10 mouse cellular contexts compared by ENCODE assay signal in genomic region chr4:55605541-55605940, GRCm38 (mm10).
"Had no signal": no experiment of that assay in that cellular context is flagged by ENCODE, and none has a peak within 500 bp of the region (broad histone marks: within the 10 kb centered on the region; RNA-seq: fewer than 3 reads in every experiment).

No protein-coding gene starts in this region.

- DNase-seq: left cerebral cortex, postnatal 4 days; retina, postnatal 1 day; thymus, adult 2 months; thymus, postnatal 25 days had no signal

- H3K9me3 ChIP-seq: limb, embryonic 13.5 days; midbrain, embryonic 12.5 days; neural tube, embryonic 13.5 days had no signal

- H3K27me3 ChIP-seq: limb, embryonic 13.5 days; midbrain, embryonic 12.5 days; neural tube, embryonic 13.5 days had no signal

- ATAC-seq: inflammation-experienced regulatory T-cells, adult 6 months; midbrain, embryonic 16.5 days had no signal

- H3K9ac ChIP-seq: limb, embryonic 13.5 days; liver, embryonic 14.5 days; midbrain, embryonic 12.5 days; neural tube, embryonic 13.5 days had no signal

- H3K4me1 ChIP-seq: limb, embryonic 13.5 days; midbrain, embryonic 12.5 days had no signal

- H3K36me3 ChIP-seq: limb, embryonic 13.5 days; midbrain, embryonic 12.5 days; neural tube, embryonic 13.5 days had no signal

- H3K27ac ChIP-seq: limb, embryonic 13.5 days; liver, embryonic 14.5 days; midbrain, embryonic 12.5 days; neural tube, embryonic 13.5 days had no signal

- H3K4me2 ChIP-seq: limb, embryonic 13.5 days; midbrain, embryonic 12.5 days; neural tube, embryonic 13.5 days had no signal

- H3K4me3 ChIP-seq: limb, embryonic 13.5 days; midbrain, embryonic 12.5 days; neural tube, embryonic 13.5 days had no signal
